Mouse (Mus musculus) C2C12 (cell line): ENCODE measurements at regions not wholly inside any gene's neighbourhood (a gene's known extent, or its start where the extent isn't known, plus 50 kb on each side); places are given as distances from the start of the nearest gene placed in this dataset.

ENCODE experiments used
- CTCF ChIP-seq: IDR thresholded peaks from one replicate; pipeline ENCODE4 v1.5.1; 2011; ENCODE audit not compliant: control insufficient read depth, insufficient read depth, insufficient read length
- MYOD1 ChIP-seq: IDR thresholded peaks from one replicate; pipeline ENCODE4 v1.6.1; 2011; ENCODE audit warnings: low read depth; ENCODE audit not compliant: control insufficient read depth, insufficient read length
- USF1 ChIP-seq: IDR thresholded peaks from one replicate; pipeline ENCODE4 v1.6.1; 2011; ENCODE audit warnings: low read depth, mild to moderate bottlenecking, control low read depth, moderate library complexity

DNA sequence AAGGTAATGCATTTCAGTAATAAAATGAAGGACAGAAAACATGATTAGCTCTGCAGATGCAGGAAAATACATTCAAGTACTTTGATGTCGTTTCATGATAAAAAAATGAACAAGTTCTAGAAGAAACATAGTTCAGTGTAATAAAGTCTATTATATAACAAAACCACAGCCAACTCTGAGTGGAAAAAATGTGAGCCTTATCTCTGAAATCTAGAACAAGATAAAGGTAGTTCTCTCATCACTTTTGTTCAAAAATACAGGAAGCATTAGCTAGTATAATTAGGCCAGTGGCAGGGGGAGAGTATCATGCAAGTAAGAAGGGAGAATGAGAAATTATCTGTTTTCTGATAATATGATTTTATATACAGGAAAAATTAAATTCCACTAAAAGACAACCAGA is 559.0 kb downstream of the Gsdmc2 start:
- no peak for TF ChIP-seq MYOD1
- no peak for TF ChIP-seq CTCF
- TF ChIP-seq USF1 = no peak
